Mouse (Mus musculus): ENCODE data around the gene Micu1. TPM values are rescaled to one million over a fixed set of nuclear protein-coding genes. Genes with fewer than 3 reads are reported as not detected.

The Micu1 gene
- polyA plus RNA-seq, 1 experiment from 2014 or later, result 75.2 TPM

DNA sequence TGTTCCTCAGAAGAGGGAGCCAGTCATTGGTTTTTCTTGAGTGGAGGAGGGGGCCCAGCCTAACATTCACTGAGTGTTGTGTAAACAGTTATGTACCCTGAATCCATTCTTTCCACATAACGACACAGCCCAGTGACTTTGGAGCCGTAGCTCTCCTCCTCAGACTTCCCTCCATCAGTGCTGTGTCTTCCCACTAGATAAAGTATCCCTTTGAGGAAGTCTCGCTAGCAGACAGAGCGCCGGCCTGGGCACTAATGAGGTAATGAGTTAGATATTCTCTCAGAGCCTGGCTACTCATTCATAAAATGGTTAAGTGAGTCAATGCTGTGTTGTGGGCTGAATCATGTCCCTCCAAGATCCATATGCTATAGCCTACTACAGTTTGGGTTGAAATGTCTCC lies 89.6 kb downstream of the Micu1 start:
- Histone ChIP-seq H3K36me3 (replicated peaks; ENCODE audit: control insufficient read depth, insufficient read depth) (peaks cover 13% of the 10 kb centered on the region), H3K4me3 (replicated peaks; ENCODE audit: low read length) (no peak overlapping the region), H3K9ac (no peak overlapping the region), H3K27me3 (ENCODE audit: control insufficient read depth, insufficient read depth, low read length) (no peaks in the 10 kb centered on the region), H3K4me2 (replicated peaks) (no peak overlapping the region), H3K4me1 (replicated peaks; ENCODE audit: control insufficient read depth, insufficient read depth, low read length) (no peaks in the 10 kb centered on the region), H3K9me3 (ENCODE audit: control insufficient read depth, low read length) (no peaks in the 10 kb centered on the region), H3K27ac (no peak overlapping the region)
- no peak for ATAC-seq (ENCODE audit: low FRiP score)
- 69% methylated on average over 5 of the region's 5 CpGs for whole genome bisulfite sequencing
- no peak for DNase-seq (ENCODE audit: low spot score)

DNA sequence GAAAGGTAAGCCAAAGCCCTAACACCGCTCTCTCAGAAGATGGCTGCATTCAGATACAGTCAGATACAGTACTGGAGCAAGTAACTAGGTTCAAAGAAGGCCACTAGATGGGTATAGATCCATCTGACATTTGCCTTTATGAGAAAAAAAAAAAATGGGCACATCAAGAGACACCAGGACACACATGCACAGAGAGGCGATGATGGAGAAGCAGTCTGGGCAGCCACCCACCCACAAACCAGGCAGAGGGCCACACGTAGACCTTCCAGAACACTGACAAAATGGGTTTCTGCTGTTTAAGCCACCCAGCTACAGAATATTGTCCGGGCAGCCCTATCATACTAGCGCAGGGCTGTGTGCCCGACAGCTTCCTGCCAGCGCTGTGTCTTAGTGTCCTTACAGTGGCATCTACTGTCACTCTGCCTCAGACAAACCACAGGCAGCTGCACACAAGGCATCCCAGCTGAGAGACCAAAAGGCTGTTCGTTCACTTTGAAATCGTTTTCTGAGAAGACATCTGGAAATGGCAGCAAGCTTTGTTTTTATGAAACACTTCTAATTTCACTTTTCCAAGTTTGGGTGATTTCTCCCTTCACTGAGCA lies 90.4 kb downstream of the Micu1 start:
- no peak for DNase-seq (ENCODE audit: low spot score)
- H3K9me3 ChIP-seq (ENCODE audit: control insufficient read depth, low read length), result no peaks in the 10 kb centered on the region
- WGBS, result 92% methylated on average over 9 of the region's 9 CpGs

DNA sequence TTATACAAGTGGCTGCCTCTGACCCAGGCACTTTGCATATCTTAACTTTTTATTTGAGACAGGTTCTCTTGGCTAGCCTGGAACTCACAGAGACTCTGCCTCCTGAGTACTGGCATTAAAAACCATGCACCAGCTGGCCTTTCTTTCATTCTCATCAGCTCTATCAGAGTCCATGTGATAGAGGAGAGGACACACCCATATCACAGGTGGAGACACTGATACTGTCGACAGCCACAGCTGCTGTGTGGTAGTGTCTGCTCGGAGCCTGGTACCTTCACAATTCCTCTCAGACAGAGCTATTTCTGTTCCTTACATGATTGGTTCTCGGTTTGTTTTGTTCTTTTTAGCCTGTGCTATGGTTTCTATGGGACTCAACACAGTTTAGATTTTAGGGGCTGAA lies 91.2 kb downstream of the Micu1 start:
- 77% methylated on average over 3 of the region's 3 CpGs for WGBS
- Histone ChIP-seq H3K9me3 (ENCODE audit: control insufficient read depth, low read length) (no peaks in the 10 kb centered on the region), H3K9ac (no peak overlapping the region), H3K4me3 (replicated peaks; ENCODE audit: low read length) (no peak overlapping the region), H3K4me2 (replicated peaks) (no peak overlapping the region), H3K36me3 (replicated peaks; ENCODE audit: control insufficient read depth, insufficient read depth) (peaks cover 13% of the 10 kb centered on the region), H3K27ac (no peak overlapping the region), H3K27me3 (ENCODE audit: control insufficient read depth, insufficient read depth, low read length) (no peaks in the 10 kb centered on the region), H3K4me1 (replicated peaks; ENCODE audit: control insufficient read depth, insufficient read depth, low read length) (no peaks in the 10 kb centered on the region)
- ATAC-seq (ENCODE audit: low FRiP score), result no peak
- no peak for DNase-seq (ENCODE audit: low spot score)

More for the DNA sequence above, 90.4 kb downstream of the Micu1 start:
- no peak overlapping the region for H3K9ac ChIP-seq
- H3K4me1 ChIP-seq (replicated peaks; ENCODE audit: control insufficient read depth, insufficient read depth, low read length), result no peaks in the 10 kb centered on the region
- no peak overlapping the region for H3K4me3 ChIP-seq (replicated peaks; ENCODE audit: low read length)
- ATAC-seq (ENCODE audit: low FRiP score), result no peak
- H3K27ac ChIP-seq, result no peak overlapping the region
- no peak overlapping the region for H3K4me2 ChIP-seq (replicated peaks)
- H3K36me3 ChIP-seq (replicated peaks; ENCODE audit: control insufficient read depth, insufficient read depth), result peaks cover 13% of the 10 kb centered on the region
- no peaks in the 10 kb centered on the region for H3K27me3 ChIP-seq (ENCODE audit: control insufficient read depth, insufficient read depth, low read length)

DNA sequence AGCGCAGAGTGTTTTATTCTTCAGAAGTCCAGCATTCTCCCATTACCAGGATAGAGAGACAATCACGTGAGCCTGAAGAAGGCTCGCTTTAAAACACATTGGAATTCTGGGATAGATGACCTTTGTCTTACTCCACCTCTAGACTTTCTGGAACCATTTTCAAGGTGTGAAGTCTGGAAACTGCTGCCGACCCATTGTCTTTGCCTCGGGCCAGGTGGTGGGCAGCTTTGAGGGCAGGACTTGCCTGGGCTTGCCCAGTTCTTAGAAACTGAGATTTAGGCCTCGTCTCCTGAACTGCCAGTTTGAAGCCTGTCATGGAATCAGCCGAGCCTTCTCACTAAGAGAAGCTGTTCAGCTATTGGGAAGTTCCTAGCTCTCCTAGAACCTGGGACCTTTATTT lies 92.8 kb downstream of the Micu1 start:
- H3K27ac ChIP-seq, result no peak overlapping the region
- no peak overlapping the region for H3K4me3 ChIP-seq (replicated peaks; ENCODE audit: low read length)
- H3K9ac ChIP-seq, result no peak overlapping the region
- H3K9me3 ChIP-seq (ENCODE audit: control insufficient read depth, low read length), result no peaks in the 10 kb centered on the region
- peaks cover 9% of the 10 kb centered on the region for H3K4me1 ChIP-seq (replicated peaks; ENCODE audit: control insufficient read depth, insufficient read depth, low read length)
- 0 out of 2 replicates have a peak, but pooled peaks cover 4% of the 10 kb centered on the region for H3K36me3 ChIP-seq (replicated peaks; ENCODE audit: control insufficient read depth, insufficient read depth)
- DNase-seq (ENCODE audit: low spot score), result no peak
- no peak for ATAC-seq (ENCODE audit: low FRiP score)
- H3K4me2 ChIP-seq (replicated peaks), result no peak overlapping the region
- no peaks in the 10 kb centered on the region for H3K27me3 ChIP-seq (ENCODE audit: control insufficient read depth, insufficient read depth, low read length)
- WGBS, result 90% methylated on average over 7 of the region's 7 CpGs

DNA sequence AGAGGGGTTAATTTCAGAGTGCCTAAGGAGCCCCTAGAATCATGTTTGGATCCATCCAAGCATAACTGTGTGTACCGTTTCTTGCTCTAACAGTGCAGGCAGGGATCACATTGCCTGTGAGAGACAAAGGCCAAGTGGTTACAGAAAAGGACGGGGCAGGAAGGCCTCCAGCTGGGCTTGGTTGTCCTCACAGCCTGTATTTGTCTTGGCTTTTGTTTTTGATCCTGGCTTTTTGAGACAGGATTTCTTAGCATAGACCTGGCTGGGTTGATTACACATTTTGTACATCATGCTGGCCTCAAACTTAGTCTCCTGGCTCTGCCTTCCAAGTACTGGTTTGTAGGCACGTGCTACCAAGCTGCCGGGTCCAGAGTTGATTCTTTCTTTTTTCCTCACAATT lies 93.6 kb downstream of the Micu1 start:
- Histone ChIP-seq H3K4me1 (replicated peaks; ENCODE audit: control insufficient read depth, insufficient read depth, low read length) (peaks cover 9% of the 10 kb centered on the region), H3K9me3 (ENCODE audit: control insufficient read depth, low read length) (no peaks in the 10 kb centered on the region), H3K4me3 (replicated peaks; ENCODE audit: low read length) (no peak overlapping the region), H3K36me3 (replicated peaks; ENCODE audit: control insufficient read depth, insufficient read depth) (no peaks in the 10 kb centered on the region), H3K9ac (no peak overlapping the region), H3K27ac (no peak overlapping the region), H3K27me3 (ENCODE audit: control insufficient read depth, insufficient read depth, low read length) (no peaks in the 10 kb centered on the region), H3K4me2 (replicated peaks) (no peak overlapping the region)
- ATAC-seq (ENCODE audit: low FRiP score), result no peak
- no peak for DNase-seq (ENCODE audit: low spot score)
- 48% methylated on average over 4 of the region's 4 CpGs for WGBS

DNA sequence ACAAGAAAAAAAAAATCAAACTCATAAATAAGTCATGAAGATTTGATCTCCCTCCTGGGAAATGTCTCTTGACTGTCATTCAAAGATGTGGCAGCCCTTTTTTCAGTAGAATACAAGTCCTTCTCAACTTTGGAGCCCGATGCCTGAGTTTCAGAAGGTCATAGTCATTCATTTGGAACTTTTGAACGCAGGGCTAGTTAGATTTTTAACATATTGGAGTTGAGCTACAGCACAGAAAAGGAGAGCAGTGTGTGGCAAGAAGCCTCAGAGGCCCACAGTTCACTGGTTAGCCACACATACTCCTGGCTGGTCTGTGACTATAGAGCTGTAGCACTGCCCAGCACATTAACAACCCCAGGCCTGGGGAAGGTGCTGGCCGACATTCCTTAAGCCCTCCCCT lies 96.1 kb downstream of the Micu1 start:
- H3K36me3 ChIP-seq (replicated peaks; ENCODE audit: control insufficient read depth, insufficient read depth), result peaks cover 4% of the 10 kb centered on the region; the same call in 1 of the 2 replicates
- H3K27ac ChIP-seq, result no peak overlapping the region
- ATAC-seq (ENCODE audit: low FRiP score) (no peak), DNase-seq (ENCODE audit: low spot score) (no peak)
- H3K4me1 ChIP-seq (replicated peaks; ENCODE audit: control insufficient read depth, insufficient read depth, low read length), result peaks cover 9% of the 10 kb centered on the region
- WGBS, result 65% methylated on average over 3 of the region's 3 CpGs
- no peaks in the 10 kb centered on the region for H3K9me3 ChIP-seq (ENCODE audit: control insufficient read depth, low read length)
- no peak overlapping the region for H3K4me3 ChIP-seq (replicated peaks; ENCODE audit: low read length)
- H3K27me3 ChIP-seq (ENCODE audit: control insufficient read depth, insufficient read depth, low read length), result no peaks in the 10 kb centered on the region
- H3K9ac ChIP-seq, result no peak overlapping the region
- H3K4me2 ChIP-seq (replicated peaks), result no peak overlapping the region

DNA sequence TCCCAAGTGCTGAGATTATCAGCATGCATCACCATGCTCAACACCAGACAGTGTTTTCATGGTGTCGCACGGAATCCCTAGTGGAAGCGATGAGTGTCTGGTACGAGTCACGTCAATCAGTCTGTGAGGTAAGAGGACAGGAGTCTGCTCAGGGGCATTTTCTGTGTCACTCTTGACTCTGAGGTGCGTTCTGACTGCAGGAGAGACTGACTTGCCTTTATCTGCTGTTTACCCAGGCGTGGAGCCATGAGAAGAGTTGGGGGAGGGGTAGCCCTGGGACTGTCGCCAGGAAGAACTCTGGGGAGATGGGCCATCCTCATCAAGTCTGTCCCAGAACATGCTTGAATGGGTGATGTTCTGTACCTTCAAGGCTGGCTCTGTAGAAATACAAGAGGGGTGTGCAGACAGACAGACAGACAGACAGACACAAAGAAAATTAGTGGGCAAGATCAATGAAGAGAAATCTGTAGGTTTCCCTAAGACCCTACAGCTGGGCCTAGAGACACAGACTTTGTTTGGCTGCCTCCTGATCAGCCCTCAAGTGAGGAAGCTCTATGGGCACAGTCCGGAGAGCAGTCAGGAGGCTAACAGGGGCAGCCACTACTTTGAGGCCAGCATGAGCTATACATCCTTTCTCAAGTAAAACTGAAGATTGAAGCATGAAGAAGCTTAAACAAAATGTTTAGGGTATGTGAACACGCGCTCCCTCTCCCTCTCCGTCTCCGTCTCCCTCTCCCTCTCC lies 97.2 kb downstream of the Micu1 start:
- Histone ChIP-seq H3K4me2 (replicated peaks) (no peak overlapping the region), H3K27ac (no peak overlapping the region), H3K27me3 (ENCODE audit: control insufficient read depth, insufficient read depth, low read length) (no peaks in the 10 kb centered on the region), H3K4me1 (replicated peaks; ENCODE audit: control insufficient read depth, insufficient read depth, low read length) (peaks cover 9% of the 10 kb centered on the region), H3K9ac (no peak overlapping the region), H3K4me3 (replicated peaks; ENCODE audit: low read length) (no peak overlapping the region), H3K9me3 (ENCODE audit: control insufficient read depth, low read length) (no peaks in the 10 kb centered on the region), H3K36me3 (replicated peaks; ENCODE audit: control insufficient read depth, insufficient read depth) (peaks cover 4% of the 10 kb centered on the region; the same call in 1 of the 2 replicates)
- WGBS, result 42% methylated on average over 13 of the region's 13 CpGs
- peak; percentile 19; the same call in 1 of the 2 replicates for ATAC-seq (ENCODE audit: low FRiP score)
- DNase-seq (ENCODE audit: low spot score), result peak; percentile 53

DNA sequence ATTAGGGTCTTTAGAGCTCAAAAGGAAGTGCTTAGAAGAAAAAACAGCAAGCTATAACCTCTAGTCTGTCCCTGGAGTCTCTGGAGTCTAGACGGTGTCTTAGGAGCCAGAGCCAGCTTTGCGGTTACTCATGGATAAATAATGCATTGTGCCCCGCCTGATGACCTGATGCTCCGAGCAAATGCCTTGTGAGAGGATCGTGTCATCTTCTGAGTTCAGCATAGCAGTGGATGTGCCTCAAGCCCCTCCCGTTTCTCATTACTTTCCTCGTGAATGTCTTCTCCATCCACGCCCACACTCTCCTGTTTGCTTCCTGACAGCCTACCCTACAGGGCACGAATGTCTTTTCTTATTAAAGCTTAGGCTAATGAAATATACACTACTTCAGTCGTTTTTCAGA lies 97.9 kb downstream of the Micu1 start:
- Histone ChIP-seq H3K27me3 (ENCODE audit: control insufficient read depth, insufficient read depth, low read length) (no peaks in the 10 kb centered on the region), H3K4me2 (replicated peaks) (no peak overlapping the region), H3K36me3 (replicated peaks; ENCODE audit: control insufficient read depth, insufficient read depth) (peaks cover 4% of the 10 kb centered on the region; the same call in 1 of the 2 replicates), H3K27ac (peak overlapping the region; percentile 6), H3K4me3 (replicated peaks; ENCODE audit: low read length) (no peak overlapping the region), H3K9ac (0 out of 2 replicates have a peak overlapping the region, but pooled peaks have one; percentile 5), H3K4me1 (replicated peaks; ENCODE audit: control insufficient read depth, insufficient read depth, low read length) (peaks cover 9% of the 10 kb centered on the region), H3K9me3 (ENCODE audit: control insufficient read depth, low read length) (no peaks in the 10 kb centered on the region)
- DNase-seq (ENCODE audit: low spot score), result no peak
- whole genome bisulfite sequencing, result 13% methylated on average over 10 of the region's 10 CpGs
- ATAC-seq (ENCODE audit: low FRiP score), result no peak

DNA sequence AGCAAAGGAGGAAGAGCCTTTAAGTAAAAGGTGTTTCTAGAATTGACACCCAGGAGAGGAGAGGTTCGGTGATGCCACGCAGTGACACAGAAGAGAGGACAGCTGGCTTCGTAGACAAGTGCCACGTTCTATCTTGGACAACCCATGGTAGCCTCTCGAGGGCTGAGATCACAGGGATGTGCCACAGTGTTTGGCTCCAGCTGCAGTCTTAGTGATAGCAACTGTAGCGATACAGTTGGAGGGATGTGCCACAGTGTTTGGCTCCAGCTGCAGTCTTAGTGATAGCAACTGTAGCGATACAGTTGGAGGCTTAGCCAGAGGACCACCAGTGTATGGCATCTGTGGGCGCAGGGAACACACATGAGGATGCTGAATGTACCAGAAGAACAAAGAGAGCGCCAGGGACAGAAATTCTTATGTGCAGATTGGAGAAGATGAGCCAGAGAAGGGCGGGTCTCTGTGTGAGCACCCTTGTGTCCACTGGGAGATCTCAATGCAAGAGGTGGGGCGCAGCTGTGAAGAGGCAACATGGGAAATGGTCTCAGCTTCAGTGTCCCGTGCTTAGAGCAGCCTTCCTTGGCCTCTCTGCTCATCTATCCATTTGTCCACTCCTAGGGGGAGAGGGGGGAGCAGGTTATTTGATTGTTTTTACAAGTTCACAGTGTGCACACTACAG lies 98.7 kb downstream of the Micu1 start:
- DNase-seq (ENCODE audit: low spot score) (no peak), ATAC-seq (ENCODE audit: low FRiP score) (peak; percentile 25)
- Histone ChIP-seq H3K4me2 (replicated peaks) (no peak overlapping the region), H3K4me3 (replicated peaks; ENCODE audit: low read length) (no peak overlapping the region), H3K9me3 (ENCODE audit: control insufficient read depth, low read length) (no peaks in the 10 kb centered on the region), H3K4me1 (replicated peaks; ENCODE audit: control insufficient read depth, insufficient read depth, low read length) (peaks cover 9% of the 10 kb centered on the region), H3K9ac (no peak overlapping the region), H3K27me3 (ENCODE audit: control insufficient read depth, insufficient read depth, low read length) (no peaks in the 10 kb centered on the region), H3K36me3 (replicated peaks; ENCODE audit: control insufficient read depth, insufficient read depth) (peaks cover 4% of the 10 kb centered on the region; the same call in 1 of the 2 replicates), H3K27ac (peak overlapping the region; percentile 6; the same call in 1 of the 2 replicates)
- WGBS, result 79% methylated on average over 12 of the region's 12 CpGs
